Mouse (Mus musculus) lung, embryonic 15.5 days (tissue): Measurements from ENCODE around the gene Clic1. TPM values are rescaled to one million over a fixed set of nuclear protein-coding genes. Genes with fewer than 3 reads are reported as not detected.

Experiments used
- ATAC-seq: fragments of 200-750 bp; cut with Nextera tagmentation; 2 replicates; pipeline ENCODE4 v1.8.0; 2017; ENCODE audit warnings: moderate number of reproducible peaks, borderline replicate concordance; ENCODE audit not compliant: low FRiP score, low TSS enrichment; ENCODE audit errors: extremely low read depth
- H3K27ac ChIP-seq: fragments of 300-500 bp; sonication (generic); 2 replicates; pipeline ENCODE4 v1.5.1; 2015; ENCODE audit warnings: moderate library complexity, mild to moderate bottlenecking, inconsistent platforms
- H3K27me3 ChIP-seq: fragments of 300-500 bp; sonication (generic); 2 replicates; pipeline ENCODE4 v1.6.1; 2015; ENCODE audit warnings: inconsistent platforms
- H3K36me3 ChIP-seq: fragments of 300-500 bp; sonication (generic); 2 replicates; pipeline ENCODE4 v1.6.1; 2015; ENCODE audit warnings: inconsistent platforms
- H3K4me1 ChIP-seq: fragments of 300-500 bp; sonication (generic); 2 replicates; pipeline ENCODE4 v1.6.1; 2015; ENCODE audit warnings: inconsistent platforms
- H3K4me2 ChIP-seq: fragments of 300-500 bp; sonication (generic); 2 replicates; pipeline ENCODE4 v1.6.1; 2015; ENCODE audit warnings: inconsistent platforms, mild to moderate bottlenecking, moderate library complexity
- H3K4me3 ChIP-seq: fragments of 300-500 bp; sonication (generic); 2 replicates; pipeline ENCODE4 v1.5.1; 2015; ENCODE audit warnings: mild to moderate bottlenecking, inconsistent platforms
- H3K9ac ChIP-seq: fragments of 300-500 bp; sonication (generic); 2 replicates; pipeline ENCODE4 v1.6.1; 2015; ENCODE audit warnings: inconsistent platforms
- H3K9me3 ChIP-seq: fragments of 300-500 bp; sonication (generic); 2 replicates; pipeline ENCODE4 v1.6.1; 2016; ENCODE audit warnings: inconsistent platforms
- WGBS: fragments of 180-500 bp; shearing (Covaris S2); methylation state at CpG from one replicate; pipeline ENCODE4 v1.1.7; 2015; 5-methylcytosine and 5-hydroxymethylcytosine counted together
- polyA plus RNA-seq: library from polyadenylated mRNA; unstranded; fragments of >200 nt; fragmentation: Nextera tagmentation; extraction: Ambion mirVana; gene quantifications from 2 replicates; pipeline ENCODE4 v1.2.1, GENCODE M21; 2015

The Clic1 gene
- polyA plus RNA-seq, 1 experiment from 2014 or later: 300 TPM

DNA sequence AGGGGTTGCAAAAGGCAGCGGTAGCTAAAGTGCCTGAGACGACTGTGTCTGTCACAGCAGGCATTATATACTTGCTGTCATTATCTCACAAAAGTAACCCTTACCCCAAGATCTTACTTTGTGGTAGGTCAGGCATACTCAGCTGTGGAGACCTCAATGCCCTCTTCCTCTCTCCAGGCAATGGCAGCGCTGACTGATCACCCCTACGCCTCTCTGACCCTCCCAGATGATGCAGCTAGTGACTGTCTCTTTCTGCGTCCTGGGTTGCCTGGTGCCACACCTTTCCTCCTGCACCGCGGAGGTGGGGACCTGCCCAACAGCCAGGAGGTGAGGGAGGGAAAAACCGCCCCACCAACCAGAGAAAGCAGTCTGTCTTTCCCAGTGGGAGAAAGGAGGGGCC is 11.5 kb downstream of the Clic1 start:
- Histone ChIP-seq H3K4me1 (peaks cover 40% of the 10 kb centered on the region), H3K36me3 (peaks cover 40% of the 10 kb centered on the region), H3K27me3 (peaks cover under 1% of the 10 kb centered on the region), H3K4me2 (peak overlapping the region; percentile 81; the same call in 1 of the 2 replicates), H3K9ac (no peak overlapping the region), H3K27ac (no peak overlapping the region), H3K4me3 (no peak overlapping the region), H3K9me3 (no peaks in the 10 kb centered on the region)
- whole genome bisulfite sequencing: 81% methylated on average over 8 of the region's 8 CpGs
- no peak for ATAC-seq

DNA sequence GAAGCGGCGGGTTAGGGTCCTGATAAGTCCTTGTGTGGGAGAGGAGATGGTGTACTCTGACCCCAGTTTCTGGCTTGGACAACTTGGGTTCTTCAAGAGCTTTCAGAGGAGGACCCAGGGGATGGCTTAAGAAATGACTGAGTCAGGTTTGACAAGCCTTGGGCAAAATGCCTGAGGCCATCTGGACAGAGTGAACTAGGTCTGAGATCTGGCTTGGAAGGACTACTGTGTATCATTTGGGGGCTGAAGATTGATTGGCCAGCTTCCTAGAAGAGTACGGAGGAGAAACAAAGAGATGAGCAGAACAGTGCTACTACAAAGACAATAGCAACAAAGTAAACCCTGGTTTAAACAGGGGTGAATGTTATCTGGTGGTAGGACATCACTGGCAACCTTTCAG is 13.7 kb downstream of the Clic1 start:
- Histone ChIP-seq H3K4me3 (no peak overlapping the region), H3K4me1 (peaks cover 35% of the 10 kb centered on the region), H3K9me3 (no peaks in the 10 kb centered on the region), H3K36me3 (peaks cover 20% of the 10 kb centered on the region), H3K27ac (no peak overlapping the region), H3K27me3 (peaks cover 13% of the 10 kb centered on the region), H3K9ac (no peak overlapping the region), H3K4me2 (no peak overlapping the region)
- WGBS: 82% methylated on average over 3 of the region's 3 CpGs
- no peak for ATAC-seq

DNA sequence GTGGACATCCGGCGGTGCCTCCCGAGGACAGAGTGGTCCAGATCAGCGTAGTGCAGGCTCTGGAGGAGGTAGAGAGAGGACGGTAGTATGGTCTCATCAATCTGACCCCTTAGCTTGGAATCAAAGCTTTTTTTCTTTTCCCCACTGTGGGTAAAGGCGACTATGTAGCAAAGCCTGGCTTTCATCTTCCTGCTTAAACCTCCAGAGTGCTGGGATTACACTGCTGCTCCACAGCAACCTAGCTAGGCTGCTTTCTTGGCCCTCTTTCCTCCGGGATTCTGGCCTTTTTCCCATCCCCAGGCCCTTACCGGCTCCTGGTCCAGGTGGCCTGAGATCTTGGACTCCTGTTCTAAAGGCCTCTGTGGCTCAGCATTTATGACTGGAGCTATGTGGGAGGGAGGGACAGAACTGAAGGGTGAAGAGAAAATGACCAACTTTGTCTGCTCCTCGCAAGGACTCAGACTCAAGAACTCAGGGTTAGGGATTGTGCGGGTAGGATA is 14.7 kb downstream of the Clic1 start:
- Histone ChIP-seq H3K27me3 (peaks cover 13% of the 10 kb centered on the region), H3K4me3 (peak overlapping the region; percentile 38), H3K4me2 (peak overlapping the region; percentile 71), H3K4me1 (peaks cover 32% of the 10 kb centered on the region), H3K27ac (peak overlapping the region; percentile 91), H3K9ac (no peak overlapping the region; the same call in 1 of the 2 replicates), H3K9me3 (no peaks in the 10 kb centered on the region), H3K36me3 (peaks cover 20% of the 10 kb centered on the region)
- no peak for ATAC-seq
- WGBS: 34% methylated on average over 10 of the region's 10 CpGs

DNA sequence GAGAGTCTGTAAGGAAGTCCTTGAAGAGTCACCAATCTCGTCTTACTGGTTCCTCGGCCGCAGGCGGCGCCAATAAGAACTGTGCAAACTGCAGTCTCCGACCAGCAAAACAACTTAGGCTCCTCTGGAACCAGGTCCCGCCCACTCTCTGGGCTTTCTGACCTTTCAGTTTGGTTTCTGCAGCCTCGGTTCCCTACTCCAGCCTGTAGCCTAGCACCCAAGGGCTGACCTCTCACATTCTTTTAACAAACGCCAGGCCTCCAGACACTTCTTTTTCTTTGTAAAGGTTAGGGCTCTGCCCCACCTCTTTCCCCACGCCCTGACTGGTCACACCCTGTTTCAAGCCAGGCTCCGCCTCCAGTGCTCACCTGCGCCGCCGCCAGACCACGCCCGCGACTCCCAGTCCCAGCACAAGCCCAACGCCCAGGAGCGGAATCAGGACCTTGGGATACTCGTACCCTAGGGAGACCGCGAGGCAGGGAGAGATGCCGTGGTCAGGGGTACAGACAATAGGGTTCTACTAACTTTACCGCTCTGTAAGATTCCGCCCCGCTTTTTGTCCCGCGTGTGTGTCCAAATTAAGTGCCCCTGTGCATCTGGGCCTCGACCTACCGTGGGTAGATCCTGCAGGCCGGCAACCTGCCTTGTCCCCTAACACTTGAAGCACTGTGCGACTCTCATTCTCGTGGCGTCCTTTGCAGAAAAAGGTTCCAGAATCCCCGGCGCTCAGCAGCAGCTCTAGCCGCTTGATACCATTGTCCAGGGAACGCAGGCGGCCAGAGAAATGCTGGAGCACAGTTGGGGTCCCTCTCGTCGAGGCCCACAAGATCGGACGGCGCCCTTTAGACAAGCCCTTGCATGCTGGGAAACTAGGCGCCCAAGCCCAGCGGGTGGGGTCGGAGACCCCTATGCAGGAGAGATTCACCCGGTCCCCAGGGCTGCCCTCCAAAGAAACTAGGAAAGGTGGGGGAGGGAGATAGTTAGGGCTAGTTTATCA is 15.5 kb downstream of the Clic1 start, which contains the start of gene Ly6g6c:
TSS of gene Ly6g6c (plus strand) at position 438 of the 997 bp plus-strand sequence.
- peaks cover 29% of the 10 kb centered on the region for H3K4me1 ChIP-seq
- peak within 1 kb of the TSS; percentile 7 for H3K9ac ChIP-seq
- H3K36me3 ChIP-seq: peaks cover 20% of the 10 kb centered on the region
- peak; percentile 82 for ATAC-seq
- WGBS: 3% methylated on average over 48 of the region's 48 CpGs
- no peaks in the 10 kb centered on the region for H3K9me3 ChIP-seq
- H3K4me2 ChIP-seq: peak within 1 kb of the TSS; percentile 71
- H3K4me3 ChIP-seq: peak within 1 kb of the TSS; percentile 38
- peaks cover 13% of the 10 kb centered on the region for H3K27me3 ChIP-seq
- peak within 1 kb of the TSS; percentile 91 for H3K27ac ChIP-seq

DNA sequence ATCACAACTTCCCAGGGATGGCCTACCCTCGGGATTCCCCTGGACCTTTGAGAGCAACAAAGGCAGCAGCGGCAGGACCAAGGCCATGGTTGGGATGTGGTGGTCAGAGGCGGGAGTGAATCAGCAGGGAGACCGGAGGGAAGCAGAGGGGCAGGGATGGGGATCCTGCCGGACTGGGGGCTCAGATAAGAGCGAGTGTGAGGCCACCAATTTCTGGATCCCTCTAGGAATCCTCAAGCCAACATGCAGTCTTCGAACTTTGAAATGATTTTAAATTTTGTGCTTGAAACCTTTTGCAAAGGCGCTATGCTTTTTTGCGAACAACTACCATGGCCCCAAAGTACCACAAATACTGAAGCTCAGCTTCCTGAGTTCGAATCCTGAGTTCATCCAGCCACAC is 16.3 kb downstream of the Clic1 start, which contains the start of gene Mpig6b:
TSS of gene Mpig6b (minus strand) at position 101 of the 400 bp plus-strand sequence.
- WGBS: 46% methylated on average over 10 of the region's 10 CpGs
- H3K4me2 ChIP-seq: peak within 1 kb of the TSS; percentile 71
- peaks cover 13% of the 10 kb centered on the region for H3K27me3 ChIP-seq
- no peak for ATAC-seq
- peak within 1 kb of the TSS; percentile 38 for H3K4me3 ChIP-seq
- no peaks in the 10 kb centered on the region for H3K9me3 ChIP-seq
- H3K4me1 ChIP-seq: peaks cover 20% of the 10 kb centered on the region
- H3K36me3 ChIP-seq: peaks cover 14% of the 10 kb centered on the region
- H3K9ac ChIP-seq: peak within 1 kb of the TSS; percentile 7
- peak within 1 kb of the TSS; percentile 91 for H3K27ac ChIP-seq

DNA sequence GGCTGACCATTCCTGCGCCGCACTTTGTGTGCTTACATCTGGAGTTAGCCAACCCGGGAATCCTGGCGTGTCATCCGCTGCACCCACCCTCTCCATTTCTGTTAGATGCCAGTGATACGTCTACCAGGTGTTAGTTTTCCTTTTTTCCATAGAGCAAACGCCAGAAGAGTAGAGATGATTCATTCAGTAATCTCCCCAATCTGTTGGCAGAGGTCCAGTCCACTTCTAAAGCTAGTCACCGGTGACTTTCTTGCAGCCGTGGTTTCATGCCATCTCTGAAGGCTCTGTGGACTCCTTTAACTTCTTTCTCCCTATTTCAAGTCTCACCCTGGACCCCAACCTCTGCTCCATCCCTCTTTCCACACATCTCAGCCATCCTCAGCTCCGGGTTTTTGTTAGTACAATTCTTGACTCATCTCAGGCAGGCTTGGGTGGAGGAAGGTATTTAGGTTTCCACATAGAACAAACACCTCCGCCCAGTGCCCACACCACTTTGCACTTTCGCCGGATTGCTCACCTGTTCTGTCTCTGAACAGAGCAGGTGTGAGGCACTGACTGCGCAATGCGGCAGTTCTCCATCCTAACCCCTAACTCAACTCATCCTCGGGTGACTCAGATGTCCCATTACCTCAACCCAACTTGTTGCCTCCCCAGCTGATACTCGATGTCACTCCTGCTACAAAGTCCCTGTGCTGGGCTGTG is 18.6 kb downstream of the Clic1 start:
- 59% methylated on average over 17 of the region's 17 CpGs for WGBS
- Histone ChIP-seq H3K4me1 (peaks cover 26% of the 10 kb centered on the region), H3K36me3 (no peaks in the 10 kb centered on the region), H3K9me3 (no peaks in the 10 kb centered on the region), H3K27me3 (peaks cover 13% of the 10 kb centered on the region), H3K4me3 (no peak overlapping the region), H3K4me2 (no peak overlapping the region), H3K9ac (no peak overlapping the region), H3K27ac (no peak overlapping the region)
- ATAC-seq: no peak

DNA sequence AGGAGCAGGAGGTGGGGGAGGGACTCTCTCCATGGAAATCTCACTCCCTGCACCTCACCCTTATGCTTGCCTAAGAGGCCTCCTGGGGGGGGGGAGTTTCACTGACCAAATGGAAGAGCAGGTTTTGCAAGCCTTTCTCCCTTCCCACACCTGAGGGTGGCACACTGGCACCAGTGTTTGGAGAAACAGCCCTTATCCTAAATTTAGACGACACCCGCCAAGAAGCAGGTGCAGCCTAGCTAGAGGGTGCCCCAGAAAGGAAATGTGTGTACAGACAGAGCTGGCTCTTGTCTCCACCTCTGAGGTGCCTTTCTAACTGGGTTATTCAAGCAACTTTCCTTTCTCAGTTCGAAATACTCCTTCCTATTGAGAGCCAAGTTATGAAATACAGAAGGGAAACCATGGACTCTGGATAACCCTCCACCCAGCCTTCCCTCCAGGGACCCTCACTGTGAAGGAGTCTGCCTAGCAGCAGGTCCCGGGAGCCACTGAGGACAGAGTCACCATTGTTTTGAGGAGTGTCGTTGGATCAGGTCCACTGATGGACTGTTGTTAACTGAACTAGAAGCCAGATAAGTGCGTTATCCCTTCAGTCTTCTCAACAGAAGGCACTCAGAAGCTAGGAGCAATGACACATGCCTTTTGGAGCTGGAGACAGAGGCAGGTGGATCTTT is 20.9 kb downstream of the Clic1 start:
- peaks cover 13% of the 10 kb centered on the region for H3K27me3 ChIP-seq
- WGBS: 38% methylated on average over 6 of the region's 6 CpGs
- H3K36me3 ChIP-seq: no peaks in the 10 kb centered on the region
- peak overlapping the region; percentile 71 for H3K27ac ChIP-seq
- H3K9me3 ChIP-seq: no peaks in the 10 kb centered on the region
- H3K4me3 ChIP-seq: no peak overlapping the region
- no peak overlapping the region for H3K9ac ChIP-seq
- peak; percentile 57 for ATAC-seq
- peaks cover 10% of the 10 kb centered on the region for H3K4me1 ChIP-seq
- H3K4me2 ChIP-seq: no peak overlapping the region

DNA sequence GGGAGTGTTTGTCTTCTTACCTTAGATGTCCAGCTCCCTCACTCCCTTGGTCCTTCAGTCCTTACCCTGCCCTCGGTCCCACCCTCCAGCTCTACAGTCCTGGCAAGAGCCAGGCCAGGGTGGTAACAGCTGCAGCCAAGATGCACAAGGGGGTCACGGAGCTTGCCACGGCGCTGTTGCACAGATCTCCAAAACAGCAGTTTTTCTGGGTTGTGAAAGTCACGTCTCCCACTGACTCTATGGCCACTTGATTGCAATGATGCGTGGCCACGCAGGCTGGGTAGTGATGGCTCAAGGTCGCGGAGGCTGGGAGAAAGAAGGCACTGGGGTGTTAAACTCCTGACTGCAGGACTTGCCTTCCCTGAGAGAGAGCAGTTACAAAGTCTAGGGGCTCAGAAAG is 21.7 kb downstream of the Clic1 start:
- WGBS: 64% methylated on average over 9 of the region's 9 CpGs
- H3K4me1 ChIP-seq: peaks cover 8% of the 10 kb centered on the region
- no peak for ATAC-seq
- H3K36me3 ChIP-seq: no peaks in the 10 kb centered on the region
- H3K27me3 ChIP-seq: peaks cover 11% of the 10 kb centered on the region
- no peak overlapping the region for H3K4me2 ChIP-seq
- H3K9me3 ChIP-seq: no peaks in the 10 kb centered on the region
- no peak overlapping the region for H3K4me3 ChIP-seq
- peak overlapping the region; percentile 29 for H3K27ac ChIP-seq
- H3K9ac ChIP-seq: no peak overlapping the region

DNA sequence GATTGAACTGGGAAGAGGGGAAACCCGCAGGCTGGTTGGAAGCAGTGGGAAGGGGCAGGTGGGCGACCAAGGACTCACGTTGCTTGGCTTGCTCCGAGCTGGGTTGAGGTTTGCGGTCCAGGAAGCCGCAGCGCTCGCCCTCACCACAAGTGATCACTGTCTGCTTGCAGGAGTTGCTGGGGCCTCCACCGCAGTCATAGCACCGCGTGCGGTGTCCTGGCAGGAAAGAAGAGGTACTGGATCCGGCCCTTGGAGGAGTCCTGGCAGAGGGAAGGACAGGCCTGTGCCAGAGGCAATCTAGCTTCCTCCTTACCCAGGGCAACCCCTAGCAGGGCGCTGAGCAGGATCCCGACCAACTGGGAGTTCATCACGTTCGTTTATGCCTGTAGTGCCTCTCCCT is 24.3 kb downstream of the Clic1 start:
- no peak overlapping the region for H3K4me2 ChIP-seq
- peaks cover 5% of the 10 kb centered on the region; the same call in 1 of the 2 replicates for H3K27me3 ChIP-seq
- H3K27ac ChIP-seq: no peak overlapping the region
- 48% methylated on average over 17 of the region's 17 CpGs for WGBS
- H3K9me3 ChIP-seq: no peaks in the 10 kb centered on the region
- H3K36me3 ChIP-seq: no peaks in the 10 kb centered on the region
- no peak overlapping the region for H3K4me3 ChIP-seq
- H3K9ac ChIP-seq: no peak overlapping the region
- no peak for ATAC-seq
- H3K4me1 ChIP-seq: peaks cover 23% of the 10 kb centered on the region

DNA sequence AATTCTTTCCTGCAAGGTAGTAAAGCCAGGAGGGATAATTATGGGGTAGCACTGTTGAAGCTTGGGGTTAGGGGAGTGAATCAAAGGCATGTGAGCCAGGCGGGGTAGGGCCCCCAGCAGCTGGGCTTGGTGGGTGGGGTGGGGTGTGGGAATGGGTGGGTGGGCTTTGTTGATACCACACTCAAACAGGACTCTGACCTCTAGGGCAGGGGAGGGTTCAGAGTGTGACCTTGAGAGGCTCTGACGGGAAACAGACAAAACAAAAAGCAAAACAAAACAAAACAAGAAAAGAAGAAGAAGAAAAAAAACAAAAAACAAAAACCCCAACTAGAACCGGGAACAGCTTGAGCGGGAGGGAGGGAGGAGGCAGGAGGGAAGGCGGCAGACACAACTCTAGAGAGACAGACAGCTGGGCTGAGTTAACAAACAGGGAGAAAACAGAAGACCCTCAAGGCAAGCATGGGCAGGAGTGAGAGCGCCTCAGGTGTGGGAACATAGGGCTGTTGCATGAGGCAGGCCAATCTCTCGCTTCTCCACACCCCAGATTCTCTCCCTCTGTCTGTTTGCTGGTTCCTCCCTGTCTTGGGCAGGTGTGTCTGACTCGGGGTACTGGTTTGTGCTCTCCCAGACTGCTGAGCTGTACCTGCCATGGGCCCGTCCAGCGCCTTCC is 26.9 kb downstream of the Clic1 start, which contains the start of gene Ly6g6e:
TSS of gene Ly6g6e (plus strand) at position 396 of the 670 bp plus-strand sequence.
- 37% methylated on average over 10 of the region's 10 CpGs for WGBS
- H3K4me1 ChIP-seq: peaks cover 19% of the 10 kb centered on the region
- H3K27ac ChIP-seq: peak within 1 kb of the TSS; percentile 81
- peak within 1 kb of the TSS; percentile 25 for H3K9ac ChIP-seq
- H3K4me3 ChIP-seq: peak within 1 kb of the TSS; percentile 31
- peak within 1 kb of the TSS; percentile 48 for H3K4me2 ChIP-seq
- ATAC-seq: no peak
- H3K9me3 ChIP-seq: no peaks in the 10 kb centered on the region
- H3K36me3 ChIP-seq: no peaks in the 10 kb centered on the region
- peaks cover 5% of the 10 kb centered on the region; the same call in 1 of the 2 replicates for H3K27me3 ChIP-seq

DNA sequence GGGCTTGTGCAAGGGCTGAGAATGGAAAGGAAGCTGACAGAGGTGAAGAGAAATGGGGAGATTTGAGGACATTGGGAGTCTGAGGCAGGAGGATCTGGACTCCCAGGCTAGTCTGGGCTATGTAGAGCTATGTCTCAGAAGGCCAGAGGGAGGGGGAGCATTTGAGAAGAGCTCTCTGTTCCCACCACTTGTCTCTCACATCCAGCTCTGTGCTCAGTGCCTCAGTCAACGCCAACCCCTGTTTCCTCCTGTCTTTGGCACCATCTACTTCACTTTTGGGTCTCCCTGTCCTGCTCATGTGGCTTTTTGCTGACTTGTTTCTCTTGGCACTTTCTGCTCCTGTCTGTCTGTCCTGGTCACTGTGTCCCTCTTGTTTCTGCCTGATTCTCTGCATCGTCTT is 27.5 kb downstream of the Clic1 start:
- Histone ChIP-seq H3K36me3 (no peaks in the 10 kb centered on the region), H3K9me3 (no peaks in the 10 kb centered on the region), H3K4me3 (peak overlapping the region; percentile 31), H3K4me2 (peak overlapping the region; percentile 48), H3K9ac (peak overlapping the region; percentile 25), H3K27ac (peak overlapping the region; percentile 81), H3K27me3 (peaks cover 5% of the 10 kb centered on the region; the same call in 1 of the 2 replicates), H3K4me1 (peaks cover 18% of the 10 kb centered on the region)
- no peak for ATAC-seq
- 32% methylated on average over 2 of the region's 2 CpGs for WGBS
